Mouse (Mus musculus): ENCODE measurements around the gene Senp5. TPM values are rescaled to one million over a fixed set of nuclear protein-coding genes. Genes with fewer than 3 reads are reported as not detected.

Gene Senp5
- total RNA-seq, 1 experiment from 2014 or later = 15.0 TPM

GRCm38 (mm10) chr16:31918248-31918724, 84.8 kb downstream of the Senp5 start:
- peak; percentile 82 to 89 for ATAC-seq (replicated peaks in 1 of 2; ENCODE audit: insufficient read depth in 1 of 2, low FRiP score in 2 of 2, low TSS enrichment in 1 of 2, low read depth in 1 of 2, poor library complexity in 2 of 2, severe bottlenecking in 2 of 2)

- no peak for ATAC-seq (replicated peaks in 1 of 2; ENCODE audit: insufficient read depth in 1 of 2, low FRiP score in 2 of 2, low TSS enrichment in 1 of 2, low read depth in 1 of 2, poor library complexity in 2 of 2, severe bottlenecking in 2 of 2)
Observed at GRCm38 (mm10) chr16:31917776-31918175, 85.3 kb downstream of the Senp5 start.

- ATAC-seq (replicated peaks in 1 of 2; ENCODE audit: insufficient read depth in 1 of 2, low FRiP score in 2 of 2, low TSS enrichment in 1 of 2, low read depth in 1 of 2, poor library complexity in 2 of 2, severe bottlenecking in 2 of 2) = no peak
Observed at GRCm38 (mm10) chr16:31910281-31910847, 92.7 kb downstream of the Senp5 start.

Other genes starting within 250 kb of the Senp5 start
- not detected in 2 replicates for gene Meltf, start 124.5 kb downstream of the Senp5 start, total RNA-seq (2017)
- gene Pigz, start 69.4 kb downstream of the Senp5 start, total RNA-seq (2017) = not detected in 2 replicates
- gene 0610012G03Rik, start 54.8 kb downstream of the Senp5 start, total RNA-seq (2017) = 9.6 and 14.9 TPM in 2 replicates
- 41.9 and 45.2 TPM in 2 replicates for gene Ncbp2, start 54.8 kb downstream of the Senp5 start, total RNA-seq (2017)
- gene Pak2, start 76.1 kb upstream of the Senp5 start, total RNA-seq (2017) = 69.2 and 72.4 TPM in 2 replicates
- gene Pigx, start 96.5 kb upstream of the Senp5 start, total RNA-seq (2017) = 60.6 and 94.2 TPM in 2 replicates
- 46.1 and 72.0 TPM in 2 replicates for gene Cep19, start 96.5 kb upstream of the Senp5 start, total RNA-seq (2017)
- 78.9 and 112 TPM in 2 replicates for gene Nrros, start 162.3 kb upstream of the Senp5 start, total RNA-seq (2017)
- gene Bex6, start 176.5 kb upstream of the Senp5 start, total RNA-seq (2017) = 54.4 and 58.5 TPM in 2 replicates
- 26.1 and 32.0 TPM in 2 replicates for gene Fbxo45, start 243.9 kb upstream of the Senp5 start, total RNA-seq (2017)
- gene Wdr53, start 243.9 kb upstream of the Senp5 start, total RNA-seq (2017) = 14.0 and 22.6 TPM in 2 replicates